Mouse (Mus musculus) forebrain, embryonic 16.5 days (tissue): Measurements from ENCODE around the gene Txndc11. TPM values are rescaled to one million over a fixed set of nuclear protein-coding genes. Genes with fewer than 3 reads are reported as not detected.
A peak's percentile ranks its signal among the peaks of the same experiment; 100 is the strongest.

Experiments
- ATAC-seq: fragments of 200-750 bp; cut with Nextera tagmentation; 2 replicates; pipeline ENCODE4 v1.8.0; 2017; ENCODE audit warnings: mild to moderate bottlenecking, moderate library complexity
- H3K27ac ChIP-seq: fragments of 300-500 bp; sonication (generic); 2 replicates; pipeline ENCODE4 v1.5.1; 2014; ENCODE audit warnings: low read length, control low read depth
- H3K27me3 ChIP-seq: fragments of 300-500 bp; sonication (generic); replicated peaks from 2 replicates; pipeline ENCODE4 v1.6.1; 2014; ENCODE audit warnings: low read length; ENCODE audit not compliant: control insufficient read depth, insufficient read depth
- H3K36me3 ChIP-seq: fragments of 300-500 bp; sonication (generic); 2 replicates; pipeline ENCODE4 v1.6.1; 2014; ENCODE audit not compliant: control insufficient read depth, insufficient read depth
- H3K4me1 ChIP-seq: fragments of 300-500 bp; sonication (generic); replicated peaks from 2 replicates; pipeline ENCODE4 v1.6.1; 2014; ENCODE audit warnings: low read length; ENCODE audit not compliant: control insufficient read depth, insufficient read depth
- H3K4me2 ChIP-seq: fragments of 300-500 bp; sonication (generic); 2 replicates; pipeline ENCODE4 v1.6.1; 2014; ENCODE audit warnings: mild to moderate bottlenecking, low read length, control low read depth
- H3K4me3 ChIP-seq: fragments of 300-500 bp; sonication (generic); replicated peaks from 2 replicates; pipeline ENCODE4 v1.5.1; 2014; ENCODE audit warnings: mild to moderate bottlenecking, low read length, control low read depth
- H3K9ac ChIP-seq: fragments of 300-500 bp; sonication (generic); replicated peaks from 2 replicates; pipeline ENCODE4 v1.6.1; 2014; ENCODE audit warnings: low read depth, low read length, control low read depth
- H3K9me3 ChIP-seq: fragments of 300-500 bp; sonication (generic); 2 replicates; pipeline ENCODE4 v1.6.1; 2016; ENCODE audit warnings: low read length; ENCODE audit not compliant: control insufficient read depth
- WGBS: fragments of 180-500 bp; shearing (Covaris S2); extraction: QIAGEN DNeasy Blood & Tissue Kit; methylation state at CpG from one replicate; pipeline ENCODE4 v1.1.7; 2014; 5-methylcytosine and 5-hydroxymethylcytosine counted together
- polyA plus RNA-seq: library from polyadenylated mRNA; unstranded; fragments of >200 nt; fragmentation: Nextera tagmentation; extraction: Ambion mirVana; gene quantifications from 2 replicates; pipeline ENCODE4 v1.2.1, GENCODE M21; 2015

The Txndc11 gene
- polyA plus RNA-seq, 1 experiment from 2014 or later, result 33.3 TPM

DNA sequence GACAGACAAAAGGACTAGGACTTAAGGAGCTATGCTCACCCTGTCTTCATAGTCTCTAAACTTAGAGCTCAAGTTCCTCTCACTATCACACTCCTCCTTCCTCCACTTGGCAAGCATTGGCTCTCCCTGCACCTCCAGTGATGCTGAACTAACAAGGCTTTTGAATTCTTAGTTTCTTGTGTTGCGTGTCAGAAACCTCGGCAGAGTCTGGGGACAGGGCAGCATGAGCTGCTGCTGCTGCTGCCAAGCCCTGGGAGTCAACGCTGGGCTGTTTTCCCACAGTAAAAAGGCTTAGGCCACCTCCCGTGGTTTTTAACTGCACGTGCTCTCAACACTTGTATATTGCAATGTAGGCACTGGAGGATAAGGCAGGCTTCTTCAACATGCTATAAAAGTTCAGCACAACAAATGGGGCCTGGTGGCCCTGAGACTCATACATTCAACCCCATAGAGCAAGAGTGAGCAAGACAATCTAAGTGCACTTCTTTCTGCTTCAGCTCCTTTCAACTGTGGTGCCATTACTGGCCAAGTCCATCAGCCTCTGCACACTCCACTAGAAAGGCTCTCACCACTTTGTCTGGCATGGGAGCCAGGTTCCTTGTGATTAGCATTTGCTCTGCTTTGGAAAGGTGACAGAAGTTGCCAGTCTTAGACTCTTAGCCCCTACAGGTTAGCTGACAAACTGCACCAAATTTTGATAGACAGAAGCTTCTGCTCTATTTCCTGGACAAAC, 47.4 kb downstream of the Txndc11 start:
- H3K36me3 ChIP-seq, result peaks cover 31% of the 10 kb centered on the region

DNA sequence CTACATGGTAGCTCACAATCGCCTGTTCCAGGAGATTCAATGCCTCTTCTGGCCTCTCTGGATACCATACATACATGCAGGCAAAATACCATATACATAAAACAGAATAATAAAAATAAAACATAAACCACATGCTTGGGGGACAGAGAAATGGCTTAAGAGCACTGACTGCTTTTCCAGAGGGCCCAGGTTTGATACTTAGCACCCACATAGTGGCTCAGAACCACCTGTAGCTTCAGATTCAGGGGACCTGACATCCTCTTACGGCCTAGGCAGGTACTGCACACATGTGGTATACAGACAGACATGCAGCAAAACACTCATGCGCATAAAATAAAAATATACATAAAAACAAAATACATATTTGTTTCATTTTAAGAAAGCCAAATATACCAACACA, 48.2 kb downstream of the Txndc11 start:
- no peaks in the 10 kb centered on the region for H3K9me3 ChIP-seq
- H3K27me3 ChIP-seq, result no peaks in the 10 kb centered on the region
- peaks cover 8% of the 10 kb centered on the region; the same call in 1 of the 2 replicates for H3K4me1 ChIP-seq
- H3K27ac ChIP-seq, result no peak overlapping the region
- WGBS, result 94% methylated on average over 3 of the region's 3 CpGs
- H3K4me3 ChIP-seq, result no peak overlapping the region
- H3K4me2 ChIP-seq, result no peak overlapping the region
- H3K9ac ChIP-seq, result no peak overlapping the region
- no peak for ATAC-seq
- peaks cover 30% of the 10 kb centered on the region for H3K36me3 ChIP-seq

More for the DNA sequence above, 47.4 kb downstream of the Txndc11 start:
- Histone ChIP-seq H3K9me3 (no peaks in the 10 kb centered on the region), H3K9ac (no peak overlapping the region), H3K4me2 (no peak overlapping the region), H3K27ac (peak overlapping the region; percentile 36; the same call in 1 of the 2 replicates), H3K4me3 (no peak overlapping the region), H3K4me1 (peaks cover 8% of the 10 kb centered on the region; the same call in 1 of the 2 replicates), H3K27me3 (no peaks in the 10 kb centered on the region)
- peak; percentile 82 for ATAC-seq
- WGBS, result 12% methylated on average over 5 of the region's 5 CpGs

DNA sequence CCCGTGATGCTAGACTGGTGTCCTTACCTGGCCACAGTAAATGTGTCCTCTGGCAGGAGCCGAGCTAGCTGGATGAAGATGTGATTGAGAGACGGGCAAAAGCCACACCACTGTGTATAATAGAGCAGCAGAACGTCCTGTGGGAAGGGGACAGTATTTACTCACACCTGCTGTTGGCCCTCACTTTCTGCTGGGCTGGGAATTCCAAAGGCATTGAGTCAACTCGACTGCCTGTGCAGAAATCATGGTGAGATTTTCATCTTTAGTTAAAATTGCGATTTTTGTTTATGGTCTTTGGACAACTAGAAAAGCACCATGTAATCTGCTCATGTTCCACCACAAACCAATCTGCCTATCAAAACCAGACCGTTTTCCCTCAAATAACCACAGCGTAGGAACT, 50.3 kb downstream of the Txndc11 start:
- H3K27ac ChIP-seq, result no peak overlapping the region
- H3K9me3 ChIP-seq, result no peaks in the 10 kb centered on the region

DNA sequence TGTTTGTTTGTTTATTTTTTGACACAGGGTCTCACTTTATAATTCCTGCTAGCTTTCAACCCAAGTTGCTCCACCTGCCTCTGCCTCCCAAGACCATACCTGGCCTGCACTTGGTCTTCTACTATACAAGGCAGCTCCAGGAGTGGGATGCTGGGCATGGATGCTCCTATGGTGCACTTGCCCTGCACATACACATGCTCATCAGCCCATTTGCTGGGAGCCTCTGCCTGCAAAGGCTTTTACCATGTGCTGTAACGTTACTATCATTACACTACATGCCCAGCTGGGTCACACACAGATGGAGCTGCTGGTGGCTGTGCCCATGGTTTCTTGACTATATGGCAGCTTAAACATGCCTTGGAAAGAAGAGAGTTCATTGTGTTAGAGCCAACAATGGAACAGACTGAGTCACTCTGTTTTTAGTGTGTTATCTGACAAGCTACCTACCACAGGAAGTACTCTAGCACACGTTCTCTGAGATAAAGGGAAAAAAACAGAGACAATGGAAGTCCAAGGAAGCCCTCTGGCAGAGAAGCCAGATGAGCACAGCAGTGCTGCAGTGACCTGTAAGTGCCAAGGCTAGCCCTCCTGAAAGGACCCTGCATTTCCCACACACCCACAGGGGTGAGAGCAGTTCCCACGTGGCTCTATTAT, 56.1 kb downstream of the Txndc11 start:
- 76% methylated on average over 3 of the region's 3 CpGs for WGBS

More for the DNA sequence above, 50.3 kb downstream of the Txndc11 start:
- Histone ChIP-seq H3K36me3 (peaks cover 24% of the 10 kb centered on the region), H3K27me3 (no peaks in the 10 kb centered on the region), H3K4me2 (no peak overlapping the region), H3K9ac (no peak overlapping the region), H3K4me3 (no peak overlapping the region), H3K4me1 (peaks cover 8% of the 10 kb centered on the region; the same call in 1 of the 2 replicates)
- no peak for ATAC-seq
- WGBS, result 94% methylated on average over 8 of the region's 8 CpGs

DNA sequence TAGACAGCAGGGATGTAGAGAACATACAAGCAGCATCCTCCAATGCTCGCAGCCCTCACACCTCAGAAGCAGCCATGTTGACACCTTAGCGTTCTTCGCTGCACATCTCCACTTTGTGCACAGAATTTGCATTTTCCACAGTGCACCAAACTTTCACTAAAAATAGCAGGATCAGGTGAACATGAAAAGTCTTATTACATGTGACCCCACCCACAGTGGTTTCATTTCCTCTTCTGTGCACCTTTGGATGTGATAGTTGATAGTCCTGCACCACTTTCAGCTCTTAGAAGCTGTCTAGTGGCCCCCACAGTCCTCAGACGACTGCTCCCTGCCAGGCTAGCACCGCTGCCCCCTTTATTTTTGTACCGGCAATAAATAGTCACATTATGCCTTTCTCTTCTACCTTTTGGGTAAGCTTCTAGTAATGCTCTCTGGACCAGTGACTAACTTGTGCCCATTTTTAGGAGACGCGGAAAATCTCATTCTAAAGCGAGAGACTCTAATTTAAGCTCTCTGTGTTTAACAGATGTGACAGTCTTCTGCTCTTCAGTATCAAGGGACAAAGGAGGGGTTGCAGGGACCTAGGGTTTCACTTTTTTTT, 56.7 kb downstream of the Txndc11 start:
- no peak for ATAC-seq
- H3K27me3 ChIP-seq, result no peaks in the 10 kb centered on the region
- peaks cover 9% of the 10 kb centered on the region for H3K4me1 ChIP-seq
- no peak overlapping the region for H3K27ac ChIP-seq
- H3K4me2 ChIP-seq, result no peak overlapping the region
- H3K9ac ChIP-seq, result no peak overlapping the region
- H3K9me3 ChIP-seq, result no peaks in the 10 kb centered on the region
- 90% methylated on average over 9 of the region's 9 CpGs for WGBS
- H3K4me3 ChIP-seq, result no peak overlapping the region
- H3K36me3 ChIP-seq, result peaks cover 12% of the 10 kb centered on the region

More for the DNA sequence above, 56.1 kb downstream of the Txndc11 start:
- Histone ChIP-seq H3K27me3 (no peaks in the 10 kb centered on the region), H3K4me2 (no peak overlapping the region), H3K36me3 (peaks cover 18% of the 10 kb centered on the region), H3K9ac (no peak overlapping the region), H3K27ac (no peak overlapping the region), H3K4me1 (peaks cover 3% of the 10 kb centered on the region), H3K4me3 (no peak overlapping the region), H3K9me3 (no peaks in the 10 kb centered on the region)
- no peak for ATAC-seq

DNA sequence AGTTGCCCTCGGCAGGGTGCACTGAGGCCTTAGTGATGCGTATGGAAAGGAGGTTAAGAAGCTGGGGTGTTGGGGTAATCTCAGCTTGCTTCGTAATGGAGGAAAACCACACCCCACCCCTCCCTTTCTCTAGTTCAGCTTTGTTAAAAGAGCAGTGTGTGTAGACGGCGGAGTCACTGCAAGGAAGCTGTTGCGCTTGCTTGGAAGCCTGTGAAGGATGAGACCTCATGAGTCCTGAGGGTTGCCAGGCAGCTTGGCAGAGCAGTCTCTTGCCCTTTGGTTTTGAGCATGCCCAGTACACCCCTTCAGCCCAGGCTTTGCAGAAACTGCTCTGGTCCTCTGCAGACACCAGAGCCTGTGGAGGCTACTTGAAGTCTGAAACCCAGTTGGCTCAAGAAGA, 61.4 kb downstream of the Txndc11 start:
- Histone ChIP-seq H3K9ac (no peak overlapping the region), H3K4me3 (no peak overlapping the region), H3K4me1 (peaks cover 43% of the 10 kb centered on the region), H3K36me3 (peaks cover 13% of the 10 kb centered on the region), H3K9me3 (no peaks in the 10 kb centered on the region), H3K4me2 (no peak overlapping the region), H3K27ac (no peak overlapping the region), H3K27me3 (no peaks in the 10 kb centered on the region)
- no peak for ATAC-seq
- WGBS, result 67% methylated on average over 6 of the region's 6 CpGs

DNA sequence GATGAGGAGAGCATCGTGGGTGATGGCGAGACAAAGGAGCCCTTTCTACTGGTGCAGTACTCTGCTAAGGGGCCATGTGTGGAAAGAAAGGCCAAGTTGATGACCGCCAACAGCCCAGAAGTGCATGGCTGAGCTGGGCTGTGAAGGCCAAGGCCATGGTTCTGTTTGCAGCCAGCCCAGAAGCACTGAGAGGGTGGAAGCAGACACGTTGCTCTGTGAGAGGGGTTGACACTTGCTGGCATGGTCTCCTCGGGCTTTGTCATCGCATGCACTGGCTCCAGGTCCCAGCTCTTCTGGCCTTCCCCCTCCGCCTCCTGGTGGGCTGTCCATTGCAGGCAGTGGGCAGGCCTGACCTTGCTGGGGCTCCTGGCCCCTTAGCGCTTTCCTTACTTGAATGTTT, 62.0 kb downstream of the Txndc11 start:
- H3K4me1 ChIP-seq, result peaks cover 49% of the 10 kb centered on the region
- H3K27ac ChIP-seq, result no peak overlapping the region
- H3K4me3 ChIP-seq, result no peak overlapping the region
- no peaks in the 10 kb centered on the region for H3K9me3 ChIP-seq
- no peaks in the 10 kb centered on the region for H3K27me3 ChIP-seq
- H3K4me2 ChIP-seq, result no peak overlapping the region
- H3K36me3 ChIP-seq, result peaks cover 13% of the 10 kb centered on the region
- no peak overlapping the region for H3K9ac ChIP-seq
- 81% methylated on average over 8 of the region's 8 CpGs for WGBS
- ATAC-seq, result no peak

DNA sequence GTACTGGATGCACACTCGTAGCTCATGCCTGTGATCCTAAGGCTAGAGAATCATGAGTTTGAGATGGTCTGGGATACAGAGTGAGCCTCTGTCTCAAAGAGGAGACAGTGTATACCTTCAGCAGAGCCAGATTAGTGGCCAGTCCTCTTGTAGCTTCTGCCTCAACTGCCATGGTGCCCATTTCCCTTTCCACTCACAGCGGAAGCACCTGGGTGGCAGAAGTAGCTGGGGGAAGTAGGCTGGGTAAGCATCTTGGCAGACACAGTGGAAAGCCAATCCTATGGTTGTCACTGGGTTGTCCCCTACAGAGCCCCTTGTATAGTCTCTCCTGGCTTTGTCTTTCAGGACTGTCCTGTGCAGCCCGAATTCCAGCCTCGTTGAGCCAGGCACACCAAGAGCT, 62.6 kb downstream of the Txndc11 start:
- H3K4me3 ChIP-seq, result no peak overlapping the region
- WGBS, result 88% methylated on average over 4 of the region's 4 CpGs
- H3K27me3 ChIP-seq, result no peaks in the 10 kb centered on the region
- no peaks in the 10 kb centered on the region for H3K9me3 ChIP-seq
- H3K4me2 ChIP-seq, result no peak overlapping the region
- H3K9ac ChIP-seq, result no peak overlapping the region
- H3K36me3 ChIP-seq, result peaks cover 13% of the 10 kb centered on the region
- peaks cover 50% of the 10 kb centered on the region for H3K4me1 ChIP-seq
- no peak overlapping the region for H3K27ac ChIP-seq
- ATAC-seq, result no peak

DNA sequence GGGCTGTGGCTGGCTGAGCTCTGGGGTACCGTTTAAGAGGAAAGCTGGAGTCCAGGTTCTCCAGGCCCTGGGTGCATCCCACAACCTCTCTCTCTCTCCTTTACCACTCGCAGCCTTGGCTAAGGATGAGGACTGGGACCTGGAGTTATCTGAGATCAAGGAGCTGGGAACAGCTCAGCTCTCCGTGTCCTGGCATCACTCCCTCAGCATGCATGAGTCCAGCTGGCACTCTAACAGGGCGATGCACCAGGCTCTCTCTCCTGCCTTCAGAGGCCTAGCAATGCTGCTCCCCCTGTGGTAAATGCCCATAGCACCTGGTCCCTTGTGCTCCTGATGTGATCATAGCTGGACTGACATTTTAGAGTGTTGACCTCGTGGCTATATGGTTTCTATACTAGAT, 63.3 kb downstream of the Txndc11 start:
- 75% methylated on average over 5 of the region's 5 CpGs for WGBS
- no peaks in the 10 kb centered on the region for H3K27me3 ChIP-seq
- H3K4me1 ChIP-seq, result peaks cover 50% of the 10 kb centered on the region
- H3K9me3 ChIP-seq, result no peaks in the 10 kb centered on the region
- H3K36me3 ChIP-seq, result peaks cover 10% of the 10 kb centered on the region
- H3K4me2 ChIP-seq, result no peak overlapping the region
- no peak for ATAC-seq
- no peak overlapping the region for H3K9ac ChIP-seq
- H3K27ac ChIP-seq, result no peak overlapping the region
- no peak overlapping the region for H3K4me3 ChIP-seq
